Mouse (Mus musculus) cerebellum, adult 11 months (tissue): ENCODE results near the gene Ubn2.
"Not testable (repeated sequence)": the region's sequence is repeated elsewhere in the genome, so short reads cannot be mapped to it uniquely, and the experiment has no call there.

ENCODE experiments used
- DNase-seq: peaks from one replicate; pipeline ENCODE4 v3.0.0; 2022

Ubn2 gene

GRCm38 (mm10) chr6:38433261-38434033, at the start of gene Ubn2:
Gene Ubn2, plus strand, starts transcription at chr6:38433950.
- DNase-seq, result peak; percentile 98

GRCm38 (mm10) chr6:38389671-38390070, 44.1 kb upstream of the Ubn2 start:
- no peak for DNase-seq

- DNase-seq, result peak; percentile 27
Observed at GRCm38 (mm10) chr6:38432457-38432856, 1.3 kb upstream of the Ubn2 start.

GRCm38 (mm10) chr6:38434055-38435023, 589 bp downstream of the Ubn2 start:
- peak; percentile 44 for DNase-seq

- no peak for DNase-seq
Observed at GRCm38 (mm10) chr6:38443842-38444241, 10.1 kb downstream of the Ubn2 start.

GRCm38 (mm10) chr6:38448295-38448694, 14.5 kb downstream of the Ubn2 start:
- DNase-seq, result no peak

- no peak for DNase-seq
Observed at GRCm38 (mm10) chr6:38453049-38453448, 19.3 kb downstream of the Ubn2 start.

- DNase-seq, result not testable (repeated sequence)
Observed at GRCm38 (mm10) chr6:38456425-38456824, 22.7 kb downstream of the Ubn2 start.

- no peak for DNase-seq
Observed at GRCm38 (mm10) chr6:38458075-38458474, 24.3 kb downstream of the Ubn2 start.

- DNase-seq, result no peak
Observed at GRCm38 (mm10) chr6:38469591-38469990, 35.8 kb downstream of the Ubn2 start.

GRCm38 (mm10) chr6:38481694-38482371, 48.1 kb downstream of the Ubn2 start:
- no peak for DNase-seq

- DNase-seq, result peak; percentile 9
Observed at GRCm38 (mm10) chr6:38492550-38492949, 58.8 kb downstream of the Ubn2 start.

- DNase-seq, result no peak
Observed at GRCm38 (mm10) chr6:38495641-38496040, 61.9 kb downstream of the Ubn2 start.

GRCm38 (mm10) chr6:38512096-38512495, 78.3 kb downstream of the Ubn2 start:
- no peak for DNase-seq

GRCm38 (mm10) chr6:38512830-38513229, 79.1 kb downstream of the Ubn2 start:
- DNase-seq, result no peak

GRCm38 (mm10) chr6:38515201-38515600, 81.5 kb downstream of the Ubn2 start:
- DNase-seq, result no peak

- no peak for DNase-seq
Observed at GRCm38 (mm10) chr6:38523851-38524250, 90.1 kb downstream of the Ubn2 start.

GRCm38 (mm10) chr6:38531211-38531820, 97.6 kb downstream of the Ubn2 start:
- DNase-seq, result no peak

- DNase-seq, result peak; percentile 28
Observed at GRCm38 (mm10) chr6:38532500-38533420, 99.0 kb downstream of the Ubn2 start.

- peak; percentile 98 for DNase-seq
Observed at GRCm38 (mm10) chr6:38533428-38534405, 100.0 kb downstream of the Ubn2 start, which contains the start of gene Fmc1. Gene Fmc1, plus strand, starts transcription at chr6:38533502.
